Mouse (Mus musculus): ENCODE measurements around the gene Eif6.

DNA sequence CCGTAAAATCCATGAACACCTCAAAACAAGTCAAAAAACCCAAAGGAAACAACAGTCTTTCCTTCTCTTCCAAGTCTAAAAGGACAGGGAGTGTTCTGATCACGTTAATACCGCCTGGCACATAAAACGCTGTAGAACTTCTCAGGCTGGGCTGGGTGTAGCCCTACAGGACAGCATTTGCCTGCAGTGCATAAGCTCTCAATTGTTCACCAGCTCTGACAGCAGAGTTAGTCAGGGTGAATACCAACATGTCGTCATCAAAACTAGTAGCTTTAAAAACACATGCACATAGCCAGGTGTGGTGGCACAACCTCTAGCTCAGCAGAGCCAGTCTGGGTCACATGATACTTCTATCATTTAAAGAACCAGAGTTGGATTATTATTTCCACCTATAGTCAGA lies 5.9 kb downstream of the Eif6 start:
- TF ChIP-seq POLR2A (IDR thresholded peaks at IDR 0.05; ENCODE audit: borderline replicate concordance, extremely low read depth, low read depth, low read length) (no peak), CTCF (IDR thresholded peaks at IDR 0.05; ENCODE audit: insufficient read depth, low read length) (no peak)

All from lung, adult 2 months (tissue).